Mouse (Mus musculus) midbrain, embryonic 13.5 days (tissue): ENCODE results near the gene Med13l. TPM values are rescaled to one million over a fixed set of nuclear protein-coding genes. Genes with fewer than 3 reads are reported as not detected.

Experiments used
- ATAC-seq: fragments of 200-750 bp; cut with Nextera tagmentation; 2 replicates; pipeline ENCODE4 v1.8.0; 2017; ENCODE audit warnings: mild to moderate bottlenecking, moderate TSS enrichment, moderate library complexity
- H3K27ac ChIP-seq: fragments of 300-500 bp; sonication (generic); 2 replicates; pipeline ENCODE4 v1.5.1; 2015; ENCODE audit warnings: inconsistent platforms, mild to moderate bottlenecking, moderate library complexity
- H3K27me3 ChIP-seq: fragments of 300-500 bp; sonication (generic); 2 replicates; pipeline ENCODE4 v1.6.1; 2015; ENCODE audit warnings: mild to moderate bottlenecking, inconsistent platforms
- H3K36me3 ChIP-seq: fragments of 300-500 bp; sonication (generic); 2 replicates; pipeline ENCODE4 v1.6.1; 2015; ENCODE audit warnings: mild to moderate bottlenecking, inconsistent platforms
- H3K4me1 ChIP-seq: fragments of 300-500 bp; sonication (generic); replicated peaks from 2 replicates; pipeline ENCODE4 v1.6.1; 2015; ENCODE audit warnings: inconsistent platforms
- H3K4me2 ChIP-seq: fragments of 300-500 bp; sonication (generic); replicated peaks from 2 replicates; pipeline ENCODE4 v1.6.1; 2015; ENCODE audit warnings: moderate library complexity, mild to moderate bottlenecking, inconsistent platforms
- H3K4me3 ChIP-seq: fragments of 300-500 bp; sonication (generic); replicated peaks from 2 replicates; pipeline ENCODE4 v1.5.1; 2015; ENCODE audit warnings: mild to moderate bottlenecking, inconsistent platforms
- H3K9ac ChIP-seq: fragments of 300-500 bp; sonication (generic); replicated peaks from 2 replicates; pipeline ENCODE4 v1.6.1; 2015; ENCODE audit warnings: mild to moderate bottlenecking, inconsistent platforms
- H3K9me3 ChIP-seq: fragments of 300-500 bp; sonication (generic); 2 replicates; pipeline ENCODE4 v1.6.1; 2016; ENCODE audit warnings: mild to moderate bottlenecking, inconsistent platforms
- WGBS: fragments of 180-500 bp; shearing (Covaris S2); methylation state at CpG from one replicate; pipeline ENCODE4 v1.1.7; 2015; 5-methylcytosine and 5-hydroxymethylcytosine counted together
- polyA plus RNA-seq: library from polyadenylated mRNA; unstranded; fragments of >200 nt; fragmentation: Nextera tagmentation; extraction: Ambion mirVana; gene quantifications from 2 replicates; pipeline ENCODE4 v1.2.1, GENCODE M21; 2015

The Med13l gene
- polyA plus RNA-seq, 1 experiment from 2014 or later: 16.9 TPM

- no peak for ATAC-seq
- 88% methylated on average over 8 of the region's 8 CpGs for WGBS
- no peak overlapping the region for H3K4me3 ChIP-seq
- H3K9me3 ChIP-seq: no peaks in the 10 kb centered on the region
- no peak overlapping the region for H3K9ac ChIP-seq
- H3K4me1 ChIP-seq: no peaks in the 10 kb centered on the region
- H3K27me3 ChIP-seq: no peaks in the 10 kb centered on the region
- peaks cover 66% of the 10 kb centered on the region for H3K36me3 ChIP-seq
- no peak overlapping the region for H3K4me2 ChIP-seq
- H3K27ac ChIP-seq: no peak overlapping the region
These were observed 172.2 kb downstream of the Med13l start for GRCm38 (mm10) chr5:118732651-118733050.

DNA sequence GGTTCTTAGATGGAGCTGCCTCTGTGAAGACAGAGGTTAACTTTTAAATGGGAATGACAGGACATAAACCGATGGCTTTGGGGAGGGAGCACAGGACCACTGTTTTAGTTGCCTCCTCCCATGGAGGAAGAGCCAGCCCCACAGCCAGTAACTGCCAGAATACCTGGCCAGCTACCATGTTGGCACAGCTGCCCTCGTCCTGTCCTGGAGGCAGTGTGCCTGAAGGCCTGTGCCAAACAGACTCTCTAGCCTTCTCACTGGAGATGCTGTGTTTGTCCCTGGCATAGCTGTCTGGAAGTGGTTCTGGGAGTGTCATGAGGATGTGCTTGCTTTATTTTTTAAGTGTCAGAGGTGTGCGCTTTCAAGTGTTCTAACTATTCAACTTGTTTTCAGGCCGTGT lies 173.1 kb downstream of the Med13l start:
- Histone ChIP-seq H3K36me3 (peaks cover 61% of the 10 kb centered on the region), H3K9ac (no peak overlapping the region; the same call in 1 of the 2 replicates), H3K27ac (no peak overlapping the region), H3K4me2 (no peak overlapping the region), H3K9me3 (no peaks in the 10 kb centered on the region), H3K27me3 (no peaks in the 10 kb centered on the region), H3K4me3 (no peak overlapping the region), H3K4me1 (no peaks in the 10 kb centered on the region)
- WGBS: 92% methylated on average over 4 of the region's 4 CpGs
- no peak for ATAC-seq

DNA sequence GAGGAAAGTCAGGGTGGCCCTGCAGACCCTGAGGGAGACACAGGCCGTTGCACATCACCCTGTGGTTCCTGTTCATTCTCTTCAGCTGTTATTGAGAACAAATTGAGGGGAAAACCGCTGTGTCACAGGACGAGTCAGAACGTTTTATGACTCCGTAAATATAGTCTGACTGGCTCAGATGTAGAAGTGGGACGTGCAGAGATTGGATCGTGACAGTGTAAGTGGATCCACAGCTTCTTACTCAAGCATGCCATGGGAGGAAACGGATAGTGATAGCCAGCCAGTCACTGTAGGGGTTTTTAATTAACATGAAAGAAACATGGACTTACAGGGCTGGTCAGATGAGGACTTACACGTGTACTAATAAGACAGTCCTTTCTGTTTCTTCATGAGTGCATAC lies 174.0 kb downstream of the Med13l start:
- 83% methylated on average over 9 of the region's 9 CpGs for WGBS
- H3K36me3 ChIP-seq: peaks cover 61% of the 10 kb centered on the region
- H3K9me3 ChIP-seq: peaks cover 2% of the 10 kb centered on the region; the same call in 1 of the 2 replicates
- ATAC-seq: no peak
- H3K4me3 ChIP-seq: no peak overlapping the region
- no peaks in the 10 kb centered on the region for H3K27me3 ChIP-seq
- H3K4me1 ChIP-seq: no peaks in the 10 kb centered on the region
- H3K4me2 ChIP-seq: no peak overlapping the region
- no peak overlapping the region for H3K27ac ChIP-seq
- H3K9ac ChIP-seq: no peak overlapping the region

- Histone ChIP-seq H3K4me2 (no peak overlapping the region), H3K36me3 (peaks cover 61% of the 10 kb centered on the region)
- WGBS: 91% methylated on average over 8 of the region's 8 CpGs
These were observed 175.3 kb downstream of the Med13l start for GRCm38 (mm10) chr5:118735738-118736137.

GRCm38 (mm10) chr5:118737548-118737947 lies 177.1 kb downstream of the Med13l start:
- no peaks in the 10 kb centered on the region for H3K4me1 ChIP-seq
- no peak overlapping the region for H3K4me3 ChIP-seq
- H3K36me3 ChIP-seq: peaks cover 74% of the 10 kb centered on the region
- H3K4me2 ChIP-seq: no peak overlapping the region
- WGBS: 52% methylated on average over 1 of the region's 1 CpGs
- 0 out of 2 replicates have a peak, but pooled peaks have one; percentile 43 for ATAC-seq
- H3K27me3 ChIP-seq: no peaks in the 10 kb centered on the region
- peaks cover 11% of the 10 kb centered on the region for H3K9me3 ChIP-seq
- H3K27ac ChIP-seq: no peak overlapping the region
- H3K9ac ChIP-seq: no peak overlapping the region

More at GRCm38 (mm10) chr5:118735738-118736137, 175.3 kb downstream of the Med13l start:
- no peak overlapping the region for H3K4me3 ChIP-seq
- H3K9me3 ChIP-seq: peaks cover 11% of the 10 kb centered on the region
- ATAC-seq: no peak
- no peaks in the 10 kb centered on the region for H3K4me1 ChIP-seq
- no peaks in the 10 kb centered on the region for H3K27me3 ChIP-seq
- H3K27ac ChIP-seq: no peak overlapping the region
- H3K9ac ChIP-seq: no peak overlapping the region

DNA sequence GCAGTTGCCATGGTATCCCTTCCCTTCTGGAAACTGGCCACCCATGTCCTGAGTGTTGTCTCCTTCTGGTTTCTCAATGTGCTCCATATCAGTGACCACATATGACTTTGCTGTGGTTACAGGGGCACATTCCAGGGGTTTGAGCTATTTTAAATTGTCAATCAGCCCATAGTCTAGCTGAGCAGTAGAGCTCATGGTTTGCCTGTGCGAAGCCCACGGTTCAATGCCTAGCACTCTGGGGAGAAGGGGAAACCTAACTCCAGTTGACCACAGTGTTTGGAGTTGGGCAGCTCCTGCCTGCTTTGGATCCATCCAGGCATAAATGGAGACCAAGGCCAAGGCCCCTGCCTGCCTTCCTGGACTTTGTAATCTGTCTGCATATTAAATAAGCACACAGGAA lies 182.6 kb downstream of the Med13l start:
- no peak overlapping the region for H3K9ac ChIP-seq
- no peak for ATAC-seq
- peaks cover 11% of the 10 kb centered on the region for H3K9me3 ChIP-seq
- peaks cover 95% of the 10 kb centered on the region for H3K36me3 ChIP-seq
- H3K4me2 ChIP-seq: no peak overlapping the region
- H3K27ac ChIP-seq: no peak overlapping the region
- H3K4me3 ChIP-seq: no peak overlapping the region
- 97% methylated on average over 2 of the region's 2 CpGs for WGBS
- no peaks in the 10 kb centered on the region for H3K4me1 ChIP-seq
- H3K27me3 ChIP-seq: no peaks in the 10 kb centered on the region

- Histone ChIP-seq H3K27ac (no peak overlapping the region), H3K9me3 (no peaks in the 10 kb centered on the region), H3K4me1 (no peaks in the 10 kb centered on the region), H3K9ac (no peak overlapping the region), H3K27me3 (no peaks in the 10 kb centered on the region), H3K36me3 (peaks cover 95% of the 10 kb centered on the region), H3K4me3 (no peak overlapping the region), H3K4me2 (no peak overlapping the region)
- 92% methylated on average over 10 of the region's 10 CpGs for WGBS
- no peak for ATAC-seq
These were observed 186.5 kb downstream of the Med13l start for GRCm38 (mm10) chr5:118747026-118747425.

- H3K9me3 ChIP-seq: no peaks in the 10 kb centered on the region
- 72% methylated on average over 13 of the region's 13 CpGs for WGBS
- no peak overlapping the region for H3K4me2 ChIP-seq
- no peak for ATAC-seq
- H3K36me3 ChIP-seq: peaks cover 97% of the 10 kb centered on the region
- H3K27ac ChIP-seq: no peak overlapping the region
- no peak overlapping the region for H3K4me3 ChIP-seq
- no peaks in the 10 kb centered on the region for H3K4me1 ChIP-seq
- H3K27me3 ChIP-seq: no peaks in the 10 kb centered on the region
- H3K9ac ChIP-seq: no peak overlapping the region
These were observed 191.1 kb downstream of the Med13l start for GRCm38 (mm10) chr5:118751446-118752179.

DNA sequence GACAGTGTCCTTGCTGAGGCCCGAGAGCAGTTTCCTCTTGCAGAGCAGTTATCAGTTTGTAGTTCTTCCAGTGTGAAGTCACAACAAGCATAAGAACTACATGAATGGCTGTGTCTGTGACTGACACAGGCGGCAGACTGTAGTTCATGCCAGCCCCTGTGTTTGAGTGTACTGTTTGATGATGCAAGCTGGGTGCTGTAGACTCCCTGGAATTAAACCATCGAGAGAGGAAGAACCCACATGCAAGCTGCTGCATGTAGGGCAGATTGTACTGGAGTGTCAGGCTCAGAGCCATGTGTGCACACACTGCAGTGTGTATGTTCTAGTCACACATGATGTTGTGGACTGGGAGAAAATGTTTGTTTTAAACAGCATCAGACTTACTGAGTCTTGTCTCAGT lies 192.4 kb downstream of the Med13l start:
- Histone ChIP-seq H3K27ac (no peak overlapping the region), H3K4me1 (no peaks in the 10 kb centered on the region), H3K27me3 (no peaks in the 10 kb centered on the region), H3K36me3 (peaks cover 99% of the 10 kb centered on the region), H3K9ac (no peak overlapping the region; the same call in 1 of the 2 replicates), H3K9me3 (no peaks in the 10 kb centered on the region), H3K4me2 (no peak overlapping the region), H3K4me3 (no peak overlapping the region)
- no peak for ATAC-seq
- 89% methylated on average over 3 of the region's 3 CpGs for WGBS

DNA sequence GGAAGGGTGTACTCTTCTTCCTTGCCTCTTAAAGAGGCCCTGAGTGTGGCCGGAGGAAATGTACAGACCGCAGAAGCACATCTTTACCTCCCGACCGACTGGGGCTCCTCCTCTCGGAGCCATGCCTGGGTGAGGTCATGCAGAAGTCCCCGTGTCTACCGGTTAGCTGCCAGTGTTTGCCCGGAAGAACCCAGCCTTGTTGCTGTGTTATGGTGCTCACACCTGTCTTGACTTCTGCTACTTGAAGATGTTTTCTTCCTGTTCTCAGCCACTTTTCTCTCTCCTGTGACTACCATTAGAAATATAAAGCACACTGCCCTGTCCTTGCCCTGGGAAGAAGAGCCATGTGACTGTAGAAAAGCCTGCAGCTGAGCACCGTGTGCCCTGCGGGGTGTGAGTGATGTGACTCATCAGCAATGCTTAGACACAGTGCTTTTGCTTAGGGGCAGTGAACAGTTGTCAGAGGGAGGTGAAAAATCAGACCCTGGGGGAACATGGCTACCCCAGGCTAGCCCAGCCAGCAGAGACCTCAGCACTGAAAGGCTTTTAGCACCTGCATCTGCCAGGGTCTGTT lies 193.1 kb downstream of the Med13l start:
- H3K4me1 ChIP-seq: no peaks in the 10 kb centered on the region
- 85% methylated on average over 10 of the region's 10 CpGs for WGBS
- H3K9me3 ChIP-seq: no peaks in the 10 kb centered on the region
- no peak overlapping the region for H3K4me3 ChIP-seq
- no peaks in the 10 kb centered on the region for H3K27me3 ChIP-seq
- no peak overlapping the region for H3K27ac ChIP-seq
- H3K4me2 ChIP-seq: no peak overlapping the region
- no peak overlapping the region for H3K9ac ChIP-seq
- no peak for ATAC-seq
- H3K36me3 ChIP-seq: peaks cover 98% of the 10 kb centered on the region

DNA sequence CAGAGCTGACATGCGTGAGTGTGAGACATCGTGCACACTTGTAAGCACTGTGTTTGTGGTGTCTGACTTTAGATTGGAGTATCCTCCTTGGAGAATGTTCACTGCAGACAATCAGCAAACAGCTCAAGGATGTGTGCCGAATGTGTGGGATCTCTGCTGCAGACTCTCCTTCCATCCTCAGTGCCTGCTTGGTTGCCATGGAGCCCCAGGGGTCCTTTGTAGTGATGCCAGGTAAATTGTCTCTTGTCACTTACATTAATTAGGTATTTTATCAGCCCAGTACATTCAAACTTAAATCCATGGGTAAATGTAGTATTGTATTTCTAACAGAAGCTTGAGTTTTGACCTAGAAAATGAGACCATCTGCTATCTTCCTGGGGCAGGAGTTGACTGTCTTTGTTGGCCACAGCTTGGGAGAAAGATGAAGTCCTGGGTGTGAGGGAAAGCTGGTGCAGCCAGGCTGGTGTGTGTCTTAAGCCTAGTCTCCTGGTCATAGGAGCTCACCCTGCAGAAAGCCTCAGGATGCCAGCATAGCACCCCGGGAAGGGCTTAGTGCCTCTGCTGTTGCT lies 193.8 kb downstream of the Med13l start:
- Histone ChIP-seq H3K9me3 (no peaks in the 10 kb centered on the region), H3K4me3 (no peak overlapping the region), H3K4me2 (no peak overlapping the region), H3K27me3 (no peaks in the 10 kb centered on the region), H3K9ac (no peak overlapping the region), H3K4me1 (no peaks in the 10 kb centered on the region), H3K27ac (peak overlapping the region; percentile 11; the same call in 1 of the 2 replicates), H3K36me3 (peaks cover 98% of the 10 kb centered on the region)
- WGBS: 80% methylated on average over 4 of the region's 4 CpGs
- ATAC-seq: no peak

DNA sequence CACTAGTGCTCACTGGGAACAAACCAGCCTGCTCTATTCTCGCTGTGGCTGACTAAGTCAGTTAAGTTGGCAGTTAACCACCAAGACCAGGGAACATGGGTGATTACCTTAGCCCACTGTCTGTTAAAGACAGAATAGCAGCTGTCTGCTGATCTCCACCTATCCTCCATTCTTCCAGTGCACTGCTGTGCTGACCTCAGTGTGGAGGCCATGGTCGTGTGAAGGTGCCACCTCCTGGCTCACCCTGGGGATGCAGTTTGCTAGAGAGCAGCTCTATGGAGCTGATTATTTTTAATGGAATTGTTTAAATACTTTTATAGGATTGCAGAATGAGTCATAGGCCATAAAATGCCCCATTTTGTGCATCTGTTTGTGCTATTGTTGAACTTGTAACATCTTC lies 195.6 kb downstream of the Med13l start:
- 69% methylated on average over 2 of the region's 2 CpGs for WGBS
- Histone ChIP-seq H3K4me3 (no peak overlapping the region), H3K27ac (no peak overlapping the region), H3K27me3 (no peaks in the 10 kb centered on the region), H3K9ac (no peak overlapping the region), H3K4me2 (no peak overlapping the region), H3K4me1 (no peaks in the 10 kb centered on the region), H3K36me3 (peaks cover 98% of the 10 kb centered on the region), H3K9me3 (no peaks in the 10 kb centered on the region)
- no peak for ATAC-seq
